Mouse (Mus musculus) midbrain, postnatal 0 days (tissue): ENCODE measurements around the gene Med27. TPM values are rescaled to one million over a fixed set of nuclear protein-coding genes. Genes with fewer than 3 reads are reported as not detected.

Experiments used
- ATAC-seq: fragments of 200-750 bp; cut with Nextera tagmentation; 2 replicates; pipeline ENCODE4 v1.8.0; 2017; ENCODE audit warnings: moderate number of reproducible peaks, mild to moderate bottlenecking, moderate TSS enrichment, moderate library complexity; ENCODE audit not compliant: low FRiP score
- DNase-seq: peaks from one replicate; pipeline ENCODE4 v3.0.0-alpha.2; 2015; ENCODE audit warnings: low spot score
- H3K27ac ChIP-seq: fragments of 300-500 bp; sonication (generic); 2 replicates; pipeline ENCODE4 v1.5.1; 2014; ENCODE audit warnings: low read depth, mild to moderate bottlenecking, low read length, mixed read lengths
- H3K27me3 ChIP-seq: fragments of 300-500 bp; sonication (generic); 2 replicates; pipeline ENCODE4 v1.6.1; 2014; ENCODE audit warnings: low read length, control low read depth, mixed read lengths; ENCODE audit not compliant: insufficient read depth
- H3K36me3 ChIP-seq: fragments of 300-500 bp; sonication (generic); 2 replicates; pipeline ENCODE4 v1.6.1; 2014; ENCODE audit warnings: low read length, control low read depth, mixed read lengths; ENCODE audit not compliant: insufficient read depth
- H3K4me1 ChIP-seq: fragments of 300-500 bp; sonication (generic); 2 replicates; pipeline ENCODE4 v1.6.1; 2014; ENCODE audit warnings: mild to moderate bottlenecking, control low read depth, antibody characterized with exemption, low read length, mixed read lengths; ENCODE audit not compliant: insufficient read depth
- H3K4me2 ChIP-seq: fragments of 300-500 bp; sonication (generic); 2 replicates; pipeline ENCODE4 v1.6.1; 2014; ENCODE audit warnings: low read depth, mild to moderate bottlenecking, low read length, mixed read lengths; ENCODE audit not compliant: poor library complexity, severe bottlenecking
- H3K4me3 ChIP-seq: fragments of 300-500 bp; sonication (generic); 2 replicates; pipeline ENCODE4 v1.5.1; 2014; ENCODE audit warnings: low read depth, mild to moderate bottlenecking, low read length, moderate library complexity
- H3K9ac ChIP-seq: fragments of 300-500 bp; sonication (generic); replicated peaks from 2 replicates; pipeline ENCODE4 v1.6.1; 2014; ENCODE audit warnings: mild to moderate bottlenecking, low read length, moderate library complexity, mixed read lengths; ENCODE audit not compliant: poor library complexity, severe bottlenecking
- H3K9me3 ChIP-seq: fragments of 300-500 bp; sonication (generic); 2 replicates; pipeline ENCODE4 v1.6.1; 2016; ENCODE audit warnings: low read length, control low read depth
- CTCF ChIP-seq: IDR thresholded peaks from 2 replicates; pipeline ENCODE4 v1.5.1; 2016; ENCODE audit warnings: antibody characterized with exemption, mild to moderate bottlenecking
- WGBS: fragments of 180-500 bp; shearing (Covaris S2); extraction: QIAGEN DNeasy Blood & Tissue Kit; methylation state at CpG from one replicate; pipeline ENCODE4 v1.1.7; 2014; 5-methylcytosine and 5-hydroxymethylcytosine counted together
- polyA plus RNA-seq: library from polyadenylated mRNA; unstranded; fragments of >200 nt; fragmentation: Nextera tagmentation; extraction: Ambion mirVana; gene quantifications from 2 replicates; pipeline ENCODE4 v1.2.1, GENCODE M21; 2015
- total RNA-seq: library from RNA; depleted of rRNA; stranded (reverse); fragments of >200 nt; gene quantifications from 2 replicates; pipeline ENCODE4 v1.2.3, GENCODE M21; 2014

Med27 gene
- total and polyA plus RNA-seq, 2 experiments from 2014 or later = 58.0 to 65.0 TPM

DNA sequence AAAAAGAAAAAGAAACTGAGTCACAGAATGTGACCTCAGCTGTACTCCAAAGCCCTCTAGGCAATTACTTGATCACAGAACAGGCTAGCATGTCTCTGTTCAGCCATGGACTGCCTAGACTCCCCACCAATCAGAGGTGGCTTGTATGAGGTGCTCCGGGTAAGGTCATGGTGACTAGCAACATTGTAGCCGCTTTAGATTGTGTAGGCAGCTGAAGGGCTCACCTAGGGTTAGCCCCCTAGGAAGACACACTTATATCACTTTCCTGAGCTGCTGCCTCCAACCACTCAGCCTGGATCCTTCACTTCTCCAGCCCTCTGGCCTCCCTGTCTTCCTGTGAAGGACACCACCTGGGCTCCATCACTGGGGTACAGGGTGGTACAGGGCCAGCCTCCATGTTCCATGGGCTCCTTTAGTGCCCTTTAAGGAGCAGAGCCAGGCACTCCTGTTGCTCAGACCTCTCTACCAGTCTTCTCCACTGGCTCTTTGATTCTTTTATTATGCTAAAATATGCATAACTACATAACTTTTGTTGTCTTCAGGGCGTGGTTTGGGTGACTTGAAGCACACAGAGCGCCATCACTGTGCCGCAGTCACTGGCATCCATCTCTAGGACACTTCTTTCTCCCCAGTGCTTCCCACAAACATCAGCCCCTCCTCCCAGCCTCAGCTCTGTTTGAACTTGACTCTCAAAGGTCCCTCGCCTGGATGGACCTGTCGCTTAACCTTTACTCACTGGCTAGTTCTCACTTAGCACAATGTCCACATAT lies 205.4 kb downstream of the Med27 start:
- TF ChIP-seq CTCF = no peak
- WGBS = 76% methylated on average over 7 of the region's 7 CpGs
- DNase-seq (no peak), ATAC-seq (no peak)
- Histone ChIP-seq H3K9ac (no peak overlapping the region), H3K36me3 (no peaks in the 10 kb centered on the region), H3K4me2 (no peak overlapping the region), H3K27ac (no peak overlapping the region), H3K9me3 (no peaks in the 10 kb centered on the region), H3K4me1 (no peaks in the 10 kb centered on the region), H3K27me3 (no peaks in the 10 kb centered on the region), H3K4me3 (no peak overlapping the region)

- H3K4me2 ChIP-seq = no peak overlapping the region
- H3K36me3 ChIP-seq = no peaks in the 10 kb centered on the region
- ATAC-seq (no peak), DNase-seq (peak; percentile 46)
- H3K27me3 ChIP-seq = no peaks in the 10 kb centered on the region
- H3K27ac ChIP-seq = no peak overlapping the region
- WGBS = 61% methylated on average over 4 of the region's 4 CpGs
- H3K9ac ChIP-seq = no peak overlapping the region
- peak; percentile 75 for TF ChIP-seq CTCF
- no peaks in the 10 kb centered on the region for H3K4me1 ChIP-seq
- no peak overlapping the region for H3K4me3 ChIP-seq
- H3K9me3 ChIP-seq = no peaks in the 10 kb centered on the region
Measured at GRCm38 (mm10) chr2:29553945-29554634, 207.5 kb downstream of the Med27 start.

GRCm38 (mm10) chr2:29558561-29558960 lies 211.9 kb downstream of the Med27 start:
- ATAC-seq = no peak
- WGBS = 88% methylated on average over 6 of the region's 6 CpGs

DNA sequence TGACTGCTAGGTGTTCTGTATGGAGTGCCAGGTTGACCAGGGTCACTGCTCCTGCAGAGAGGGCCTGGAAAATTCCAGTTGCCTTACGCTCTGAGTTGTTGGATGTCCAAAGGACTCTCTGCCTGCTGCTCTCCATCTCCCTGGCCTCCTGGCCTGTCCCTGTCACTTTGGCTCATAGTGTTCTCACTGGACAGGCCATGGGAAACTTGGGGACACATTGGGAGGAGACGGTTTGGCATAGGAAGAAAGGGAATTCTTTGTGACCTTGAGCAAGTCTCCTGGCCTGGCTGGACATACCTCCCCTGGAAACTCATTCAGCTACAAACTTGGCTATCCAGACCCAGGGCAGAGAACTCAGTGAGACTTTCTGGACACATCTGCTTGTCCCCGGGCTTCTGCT lies 213.3 kb downstream of the Med27 start:
- H3K36me3 ChIP-seq = no peaks in the 10 kb centered on the region
- H3K27ac ChIP-seq = no peak overlapping the region
- no peaks in the 10 kb centered on the region for H3K4me1 ChIP-seq
- no peak overlapping the region for H3K4me2 ChIP-seq
- WGBS = 90% methylated on average over 3 of the region's 3 CpGs
- no peak for TF ChIP-seq CTCF
- no peaks in the 10 kb centered on the region for H3K9me3 ChIP-seq
- DNase-seq = no peak
- no peak overlapping the region for H3K4me3 ChIP-seq
- H3K9ac ChIP-seq = no peak overlapping the region
- no peak for ATAC-seq
- no peaks in the 10 kb centered on the region for H3K27me3 ChIP-seq

More at GRCm38 (mm10) chr2:29558561-29558960, 211.9 kb downstream of the Med27 start:
- no peak for DNase-seq
- Histone ChIP-seq H3K9ac (no peak overlapping the region), H3K27ac (no peak overlapping the region), H3K4me3 (no peak overlapping the region), H3K9me3 (no peaks in the 10 kb centered on the region), H3K36me3 (no peaks in the 10 kb centered on the region), H3K4me2 (no peak overlapping the region), H3K27me3 (no peaks in the 10 kb centered on the region), H3K4me1 (no peaks in the 10 kb centered on the region)
- TF ChIP-seq CTCF = no peak

- Histone ChIP-seq H3K4me3 (no peak overlapping the region), H3K36me3 (no peaks in the 10 kb centered on the region), H3K4me2 (no peak overlapping the region), H3K4me1 (peaks cover 9% of the 10 kb centered on the region), H3K9ac (no peak overlapping the region), H3K27ac (no peak overlapping the region), H3K9me3 (no peaks in the 10 kb centered on the region), H3K27me3 (no peaks in the 10 kb centered on the region)
- TF ChIP-seq CTCF = no peak
- DNase-seq = peak; percentile 55
- no peak for ATAC-seq
- WGBS = 61% methylated on average over 4 of the region's 4 CpGs
Measured at GRCm38 (mm10) chr2:29561468-29561867, 214.8 kb downstream of the Med27 start.

DNA sequence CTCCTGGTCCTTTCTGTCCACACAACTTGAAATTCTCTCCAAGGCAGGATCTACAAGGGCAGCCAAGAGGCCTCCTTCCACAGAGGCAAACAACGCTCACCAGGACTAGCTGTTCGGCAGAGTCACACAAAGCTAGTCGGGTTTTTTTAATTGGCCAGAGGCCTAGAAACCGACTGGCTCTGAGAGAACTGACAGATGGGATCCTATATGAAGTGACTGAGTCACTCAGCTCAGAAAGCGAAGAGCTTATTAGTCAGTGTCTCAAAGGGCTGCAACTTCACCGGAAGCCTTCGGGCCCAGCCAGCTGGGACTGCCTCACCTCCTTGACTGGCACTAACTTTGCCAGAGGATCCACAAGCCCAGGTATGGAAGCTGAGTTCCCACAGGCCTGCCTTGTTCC lies 217.4 kb downstream of the Med27 start:
- Histone ChIP-seq H3K9me3 (no peaks in the 10 kb centered on the region), H3K36me3 (no peaks in the 10 kb centered on the region), H3K27me3 (no peaks in the 10 kb centered on the region), H3K4me1 (peaks cover 9% of the 10 kb centered on the region), H3K27ac (no peak overlapping the region), H3K9ac (no peak overlapping the region), H3K4me2 (no peak overlapping the region), H3K4me3 (no peak overlapping the region)
- DNase-seq (peak; percentile 84), ATAC-seq (no peak)
- WGBS = 45% methylated on average over 7 of the region's 7 CpGs
- TF ChIP-seq CTCF = no peak
